Mouse (Mus musculus): ENCODE data around the gene Kctd11. TPM values are rescaled to one million over a fixed set of nuclear protein-coding genes. Genes with fewer than 3 reads are reported as not detected.
A peak's percentile ranks its signal among the peaks of the same experiment; 100 is the strongest.
"Not testable (repeated sequence)": the region's sequence is repeated elsewhere in the genome, so short reads cannot be mapped to it uniquely, and the experiment has no call there.

Gene Kctd11
- polyA plus RNA-seq, 1 experiment from 2014 or later = 3.3 TPM

DNA sequence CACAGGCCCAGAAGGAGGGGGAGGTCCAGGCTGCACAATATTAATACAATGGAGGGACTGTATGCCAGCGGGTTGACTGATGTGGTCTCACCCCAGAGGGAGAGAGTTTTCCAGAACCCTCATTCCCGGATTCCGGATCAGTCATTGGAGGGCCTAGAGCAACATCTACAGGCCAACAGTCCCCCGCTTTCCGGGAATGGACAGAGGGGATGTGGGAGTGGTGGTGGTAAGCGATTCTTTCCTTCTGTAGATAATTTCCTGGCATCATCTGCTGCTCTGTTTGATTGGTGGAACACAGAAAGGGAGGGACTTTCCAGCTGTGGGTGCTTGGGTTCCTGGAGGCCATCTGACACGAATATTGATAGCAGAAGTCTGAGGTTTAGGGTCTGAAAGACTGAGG is 5.0 kb downstream of the Kctd11 start:
- no peak overlapping the region for H3K27ac ChIP-seq (replicated peaks)
- WGBS = 74% methylated on average over 7 of the region's 7 CpGs
- no peak for ATAC-seq (ENCODE audit: low read depth)

DNA sequence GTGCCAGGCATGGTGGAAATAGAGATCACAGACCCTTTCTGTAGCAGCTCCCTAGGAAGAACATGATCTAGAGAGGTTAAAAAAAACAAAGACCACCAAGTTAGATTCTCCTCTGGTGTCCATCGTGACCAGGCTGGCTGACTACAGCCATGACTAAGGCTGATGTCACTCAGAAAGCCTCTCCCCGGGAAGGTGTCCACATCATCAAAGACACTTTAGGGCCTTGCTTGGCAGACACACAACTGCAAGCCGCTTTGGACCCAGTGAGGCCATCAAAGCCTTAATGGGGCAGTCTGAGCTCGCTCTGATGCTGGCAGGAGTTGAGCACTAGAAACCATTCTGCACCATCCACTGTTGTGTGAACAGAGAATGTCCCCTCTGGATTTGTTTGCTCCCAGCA is 8.8 kb downstream of the Kctd11 start:
- H3K27me3 ChIP-seq = no peaks in the 10 kb centered on the region
- H3K9me3 ChIP-seq = no peaks in the 10 kb centered on the region
- 0 out of 2 replicates have a peak, but pooled peaks cover 6% of the 10 kb centered on the region for H3K4me1 ChIP-seq (replicated peaks)
- H3K4me3 ChIP-seq = no peak overlapping the region
- WGBS = 85% methylated on average over 4 of the region's 4 CpGs
- H3K27ac ChIP-seq (replicated peaks) = no peak overlapping the region
- no peak overlapping the region for H3K4me2 ChIP-seq
- no peak overlapping the region for H3K9ac ChIP-seq
- no peak for ATAC-seq (ENCODE audit: low read depth)
- H3K36me3 ChIP-seq = no peaks in the 10 kb centered on the region

More for the DNA sequence above, 5.0 kb downstream of the Kctd11 start:
- H3K9me3 ChIP-seq = no peaks in the 10 kb centered on the region
- no peak overlapping the region for H3K4me2 ChIP-seq
- peaks cover 8% of the 10 kb centered on the region; the same call in 1 of the 2 replicates for H3K27me3 ChIP-seq
- H3K9ac ChIP-seq = no peak overlapping the region
- no peak overlapping the region for H3K4me3 ChIP-seq
- H3K4me1 ChIP-seq (replicated peaks) = peaks cover 34% of the 10 kb centered on the region
- H3K36me3 ChIP-seq = no peaks in the 10 kb centered on the region

DNA sequence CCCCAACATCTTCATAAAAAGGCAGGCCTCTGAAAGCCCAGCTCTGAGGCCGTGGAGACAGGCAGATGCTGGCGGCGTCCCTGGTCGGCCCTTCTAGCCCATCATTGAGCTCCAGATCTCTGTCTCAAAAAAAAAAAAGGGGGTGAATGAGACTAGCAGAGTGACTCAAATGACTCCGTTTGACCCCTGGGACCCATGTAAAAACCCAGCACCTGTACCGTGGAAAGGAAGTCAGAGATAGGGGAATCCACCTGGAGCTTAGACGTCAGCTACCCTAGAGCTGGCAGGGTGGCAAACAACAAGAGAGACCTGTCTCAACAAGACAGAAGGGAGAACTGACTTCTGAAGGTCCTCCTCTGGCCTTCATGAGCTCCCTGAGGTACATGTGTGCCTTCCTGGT is 9.4 kb downstream of the Kctd11 start:
- ATAC-seq (ENCODE audit: low read depth) = no peak
- no peaks in the 10 kb centered on the region for H3K36me3 ChIP-seq
- H3K27me3 ChIP-seq = no peaks in the 10 kb centered on the region
- no peak overlapping the region for H3K4me3 ChIP-seq
- 86% methylated on average over 7 of the region's 7 CpGs for WGBS
- H3K27ac ChIP-seq (replicated peaks) = no peak overlapping the region
- H3K9ac ChIP-seq = no peak overlapping the region
- no peaks in the 10 kb centered on the region for H3K9me3 ChIP-seq
- no peak overlapping the region for H3K4me2 ChIP-seq
- H3K4me1 ChIP-seq (replicated peaks) = no peaks in the 10 kb centered on the region

DNA sequence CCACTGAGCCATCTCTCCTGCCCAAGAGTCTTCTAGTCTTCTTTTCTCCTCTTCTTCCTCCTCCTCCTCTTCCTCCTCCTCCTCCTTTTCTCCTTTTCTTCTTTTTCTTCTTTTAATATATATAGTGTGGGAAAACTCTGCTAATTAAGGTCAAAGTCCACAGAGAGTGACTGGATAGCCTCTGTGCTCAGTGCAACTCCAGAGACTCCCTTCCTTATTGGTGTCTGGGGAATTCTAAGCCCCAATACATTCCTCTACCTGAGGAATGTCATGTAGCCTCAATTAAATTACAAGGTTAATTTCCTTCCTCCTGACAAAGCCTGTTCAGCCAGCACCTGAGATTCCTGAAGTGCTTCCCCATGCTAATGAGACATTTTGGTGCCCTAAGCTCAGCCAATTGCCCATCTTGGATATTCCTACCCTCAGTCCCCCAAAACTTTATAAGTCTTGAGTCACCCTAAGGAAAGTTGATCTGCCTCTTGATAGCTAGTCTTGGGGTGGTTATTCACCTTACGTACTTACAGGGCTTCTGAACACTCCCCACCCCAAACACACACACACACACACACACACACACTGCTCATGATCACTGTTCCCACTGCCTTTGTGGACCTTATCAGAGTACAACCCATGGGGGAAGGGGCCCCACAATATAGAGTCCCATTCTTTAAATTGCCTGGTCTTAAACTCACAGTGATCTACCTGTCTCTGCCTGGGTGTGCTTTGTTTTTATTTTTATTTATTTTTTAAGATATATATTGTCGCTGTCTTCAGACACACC is 10.7 kb downstream of the Kctd11 start:
- no peak overlapping the region for H3K9ac ChIP-seq
- no peaks in the 10 kb centered on the region for H3K27me3 ChIP-seq
- H3K36me3 ChIP-seq = no peaks in the 10 kb centered on the region
- no peak overlapping the region for H3K27ac ChIP-seq (replicated peaks)
- no peak overlapping the region for H3K4me3 ChIP-seq
- no peak overlapping the region for H3K4me2 ChIP-seq
- no peaks in the 10 kb centered on the region for H3K4me1 ChIP-seq (replicated peaks)
- no peaks in the 10 kb centered on the region for H3K9me3 ChIP-seq
- no peak for ATAC-seq (ENCODE audit: low read depth)
- 93% methylated on average over 2 of the region's 2 CpGs for WGBS

- H3K36me3 ChIP-seq = no peaks in the 10 kb centered on the region
- no peaks in the 10 kb centered on the region for H3K4me1 ChIP-seq (replicated peaks)
- no peak overlapping the region for H3K9ac ChIP-seq
- H3K4me2 ChIP-seq = no peak overlapping the region
- H3K27me3 ChIP-seq = no peaks in the 10 kb centered on the region
- whole genome bisulfite sequencing = 71% methylated on average over 9 of the region's 9 CpGs
- H3K27ac ChIP-seq (replicated peaks) = no peak overlapping the region
- H3K4me3 ChIP-seq = no peak overlapping the region
- no peak for ATAC-seq (ENCODE audit: low read depth)
- no peaks in the 10 kb centered on the region for H3K9me3 ChIP-seq
Observed at GRCm38 (mm10) chr11:69867335-69867734, 13.9 kb downstream of the Kctd11 start.

DNA sequence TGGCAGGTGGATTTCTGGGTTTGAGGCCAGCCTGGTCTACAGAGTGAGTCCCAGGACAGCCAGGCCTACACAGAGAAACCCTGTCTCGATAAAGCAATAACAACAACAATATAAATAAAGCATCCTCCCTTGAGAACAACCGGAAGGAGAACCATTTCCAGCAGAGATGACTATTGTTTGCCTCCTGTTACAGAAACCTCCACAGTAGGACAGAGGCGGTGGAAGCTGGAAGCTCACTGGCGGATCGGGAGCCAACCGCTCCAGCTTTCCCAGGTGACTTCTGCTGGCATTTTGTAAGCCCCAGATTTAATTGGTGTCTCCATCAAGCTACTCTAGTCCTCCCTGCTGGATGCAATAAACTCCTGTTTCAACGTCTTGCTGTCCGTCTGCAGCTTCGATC is 15.6 kb downstream of the Kctd11 start:
- H3K4me3 ChIP-seq = no peak overlapping the region
- no peak overlapping the region for H3K4me2 ChIP-seq
- WGBS = 75% methylated on average over 9 of the region's 9 CpGs
- ATAC-seq (ENCODE audit: low read depth) = no peak
- H3K9me3 ChIP-seq = no peaks in the 10 kb centered on the region
- no peaks in the 10 kb centered on the region for H3K36me3 ChIP-seq
- H3K4me1 ChIP-seq (replicated peaks) = no peaks in the 10 kb centered on the region
- no peak overlapping the region for H3K27ac ChIP-seq (replicated peaks)
- no peaks in the 10 kb centered on the region for H3K27me3 ChIP-seq
- H3K9ac ChIP-seq = no peak overlapping the region

- Histone ChIP-seq H3K9ac (no peak overlapping the region), H3K4me1 (replicated peaks) (no peaks in the 10 kb centered on the region), H3K4me3 (no peak overlapping the region), H3K27me3 (peaks cover 7% of the 10 kb centered on the region), H3K27ac (replicated peaks) (no peak overlapping the region), H3K4me2 (no peak overlapping the region), H3K36me3 (no peaks in the 10 kb centered on the region), H3K9me3 (no peaks in the 10 kb centered on the region)
- WGBS = 53% methylated on average over 8 of the region's 8 CpGs
- ATAC-seq (ENCODE audit: low read depth) = no peak
Observed at GRCm38 (mm10) chr11:69864138-69864860, 16.9 kb downstream of the Kctd11 start.

DNA sequence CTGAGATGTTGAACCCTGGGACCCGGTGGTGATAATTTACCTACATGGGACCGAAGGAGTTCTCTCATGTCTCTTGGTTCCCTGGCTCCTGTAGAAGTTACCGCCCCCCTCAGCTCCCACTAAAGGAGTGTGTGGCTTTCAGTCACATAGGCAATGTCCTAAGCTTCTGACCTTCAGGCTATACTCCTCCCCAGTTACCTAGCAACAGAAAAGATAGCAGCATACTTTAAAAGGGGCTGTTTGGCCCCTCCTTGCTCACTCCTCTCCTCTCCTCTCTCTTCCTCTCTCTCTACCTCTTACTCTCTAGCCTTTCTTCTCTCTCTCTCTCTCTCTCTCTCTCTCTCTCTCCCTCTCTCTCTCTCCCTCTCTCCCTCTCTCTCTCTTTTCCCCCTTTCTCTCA is 17.5 kb downstream of the Kctd11 start:
- not testable (repeated sequence) for H3K27ac ChIP-seq (replicated peaks); H3K4me2 ChIP-seq; H3K4me1 ChIP-seq (replicated peaks); H3K36me3 ChIP-seq; ATAC-seq (ENCODE audit: low read depth); H3K9me3 ChIP-seq; H3K4me3 ChIP-seq; H3K9ac ChIP-seq
- WGBS = 79% methylated on average over 3 of the region's 3 CpGs
- peaks cover 13% of the 10 kb centered on the region for H3K27me3 ChIP-seq

DNA sequence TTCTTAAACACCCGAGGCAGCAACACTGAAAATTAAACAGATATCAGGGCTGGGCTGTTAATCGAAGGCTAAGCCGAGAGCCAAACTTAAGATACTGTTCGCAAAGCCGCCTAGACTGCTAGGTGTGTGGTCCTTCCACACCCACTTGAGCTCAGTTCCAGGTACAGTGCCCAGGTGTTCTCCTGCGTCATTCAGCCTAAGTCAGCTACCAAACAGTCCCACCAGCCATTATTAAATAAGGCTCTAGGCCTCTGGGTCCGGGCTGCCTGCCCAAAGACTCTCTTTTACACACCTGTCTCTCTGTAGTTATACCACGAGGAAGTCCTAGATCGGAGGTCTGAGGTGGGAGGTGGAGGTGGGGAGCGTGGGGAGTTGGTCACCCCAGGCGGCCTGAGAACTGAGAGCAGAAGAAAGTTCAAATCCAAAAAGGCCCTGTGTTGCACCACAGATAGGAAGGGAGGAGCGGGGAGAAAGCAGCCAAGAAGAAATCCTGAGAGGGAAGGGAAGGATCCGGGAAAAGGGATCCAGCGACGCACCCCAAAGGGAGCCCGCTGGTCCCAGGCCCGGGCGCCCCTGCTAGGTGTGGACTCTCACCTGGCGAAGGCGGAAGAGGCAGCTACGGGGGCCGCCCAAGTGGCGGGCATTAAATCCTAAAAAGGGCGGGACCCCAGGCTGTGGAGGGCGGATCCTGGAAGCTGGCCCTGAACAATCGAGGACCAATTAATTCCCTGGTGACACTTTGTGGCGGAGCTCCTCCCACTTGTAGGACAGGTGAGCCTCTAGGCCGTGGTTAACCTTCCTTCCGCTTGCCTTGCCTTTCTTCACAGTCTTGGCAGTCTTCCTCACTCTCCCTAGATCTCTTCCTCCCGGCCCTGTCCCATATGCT is 22.9 kb downstream of the Kctd11 start, which contains the start of gene Tnk1:
Tnk1 (minus strand) TSS at position 618 of the 886 bp plus-strand sequence.
- no peaks in the 10 kb centered on the region for H3K36me3 ChIP-seq
- no peak within 1 kb of the TSS for H3K9ac ChIP-seq
- no peak for ATAC-seq (ENCODE audit: low read depth)
- no peaks in the 10 kb centered on the region for H3K9me3 ChIP-seq
- peaks cover 7% of the 10 kb centered on the region for H3K4me1 ChIP-seq (replicated peaks)
- 19% methylated on average over 30 of the region's 30 CpGs for WGBS
- H3K4me3 ChIP-seq = no peak within 1 kb of the TSS
- no peak within 1 kb of the TSS for H3K27ac ChIP-seq (replicated peaks)
- H3K4me2 ChIP-seq = no peak within 1 kb of the TSS
- H3K27me3 ChIP-seq = peaks cover 31% of the 10 kb centered on the region

DNA sequence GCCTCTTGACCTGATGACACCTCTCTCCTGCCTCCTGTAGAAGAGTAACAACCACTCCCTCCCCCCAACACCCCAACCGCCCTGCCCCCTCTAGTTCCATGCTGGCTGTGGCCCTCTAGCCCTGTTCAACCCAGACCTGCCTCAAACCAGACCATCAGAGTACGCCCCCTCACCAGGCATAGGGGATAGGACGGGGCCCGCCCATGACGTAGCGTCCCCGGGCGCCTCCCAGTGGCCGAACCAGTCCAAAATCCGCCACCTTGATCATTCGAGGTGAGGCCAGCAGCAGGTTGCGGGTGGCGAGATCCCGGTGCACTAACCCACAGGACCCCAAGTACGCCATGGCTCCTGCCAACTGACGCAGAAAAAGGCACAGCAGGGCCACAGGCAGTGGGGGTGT is 25.9 kb downstream of the Kctd11 start:
- Histone ChIP-seq H3K9me3 (no peaks in the 10 kb centered on the region), H3K4me1 (replicated peaks) (peaks cover 18% of the 10 kb centered on the region), H3K4me3 (no peak overlapping the region), H3K4me2 (0 out of 2 replicates have a peak overlapping the region, but pooled peaks have one; percentile 7), H3K27ac (replicated peaks) (no peak overlapping the region), H3K36me3 (peaks cover 24% of the 10 kb centered on the region), H3K27me3 (peaks cover 31% of the 10 kb centered on the region), H3K9ac (no peak overlapping the region)
- peak; percentile 60; the same call in 1 of the 2 replicates for ATAC-seq (ENCODE audit: low read depth)
- 23% methylated on average over 16 of the region's 16 CpGs for WGBS

DNA sequence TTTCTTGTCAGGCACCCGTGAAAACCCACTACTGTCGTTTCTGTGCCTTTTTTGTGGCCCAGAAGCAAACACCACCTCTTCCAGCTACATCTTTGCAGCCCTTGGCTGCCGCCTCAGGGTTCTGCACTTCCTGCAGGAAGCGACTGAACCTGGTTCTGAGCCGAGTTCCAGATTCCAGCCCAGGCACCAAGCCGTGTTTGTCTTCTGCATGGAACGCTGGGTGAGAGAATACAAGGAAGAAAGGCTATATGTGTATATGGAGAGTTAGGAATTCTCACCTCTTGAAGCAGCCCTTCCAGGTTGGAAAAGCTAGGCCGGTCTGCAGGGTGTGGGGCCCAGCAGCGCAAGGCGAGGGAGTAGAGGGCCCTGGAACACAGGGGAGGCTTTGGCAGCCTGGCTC is 26.5 kb downstream of the Kctd11 start:
- H3K36me3 ChIP-seq = peaks cover 31% of the 10 kb centered on the region
- no peak for ATAC-seq (ENCODE audit: low read depth)

GRCm38 (mm10) chr11:69853994-69854393 is 27.2 kb downstream of the Kctd11 start:
- Histone ChIP-seq H3K27me3 (peaks cover 20% of the 10 kb centered on the region), H3K36me3 (peaks cover 37% of the 10 kb centered on the region), H3K4me1 (replicated peaks) (peaks cover 29% of the 10 kb centered on the region), H3K27ac (replicated peaks) (no peak overlapping the region), H3K4me2 (no peak overlapping the region), H3K9me3 (no peaks in the 10 kb centered on the region), H3K9ac (no peak overlapping the region), H3K4me3 (no peak overlapping the region)
- WGBS = 82% methylated on average over 7 of the region's 7 CpGs
- ATAC-seq (ENCODE audit: low read depth) = no peak

More for the DNA sequence above, 26.5 kb downstream of the Kctd11 start:
- H3K9ac ChIP-seq = no peak overlapping the region
- H3K27ac ChIP-seq (replicated peaks) = no peak overlapping the region
- no peak overlapping the region for H3K4me2 ChIP-seq
- 89% methylated on average over 10 of the region's 10 CpGs for whole genome bisulfite sequencing
- peaks cover 25% of the 10 kb centered on the region for H3K4me1 ChIP-seq (replicated peaks)
- no peak overlapping the region for H3K4me3 ChIP-seq
- H3K27me3 ChIP-seq = peaks cover 26% of the 10 kb centered on the region
- H3K9me3 ChIP-seq = no peaks in the 10 kb centered on the region
